Comparison of ENCODE assay signal across 7 mouse cellular contexts in the genomic region with DNA sequence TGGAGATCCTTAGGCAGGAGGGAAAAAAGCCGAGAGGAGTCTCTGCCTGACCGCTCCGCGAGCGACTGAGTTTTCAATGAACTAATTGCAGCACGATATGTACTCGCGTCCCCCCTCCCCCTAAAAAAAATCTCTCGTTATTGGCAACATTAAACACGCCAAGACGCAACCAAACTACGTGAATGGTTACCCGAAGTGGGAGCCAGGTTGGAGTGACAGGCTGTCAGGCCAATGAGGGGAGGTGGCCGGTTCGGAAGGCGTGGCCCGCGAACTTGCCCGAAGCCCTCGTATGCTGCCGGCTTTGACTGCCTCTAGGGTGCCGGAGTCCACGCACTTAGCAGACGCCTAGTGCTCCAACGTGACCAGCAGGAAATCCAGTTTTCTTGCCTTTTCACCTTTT. TPM values are rescaled to one million over a fixed set of nuclear protein-coding genes. Genes with fewer than 3 reads are reported as not detected.
DNase-seq lines count a peak whose midpoint lies in the region; ATAC-seq and TF ChIP-seq lines count a peak whose summit lies in the region.

Gene Hmgn5, minus strand, starts transcription at position 122 of the 400 bp plus-strand sequence.

- H3K4me1 ChIP-seq in intestine, postnatal 0 days (replicated peaks; ENCODE audit: control insufficient read depth, insufficient read depth, low read length) = no peaks in the 10 kb centered on the region
- no peaks in the 10 kb centered on the region for H3K4me1 ChIP-seq in midbrain, embryonic 12.5 days
- H3K4me1 ChIP-seq in small intestine, adult 2 months (ENCODE audit: control insufficient read depth, insufficient read depth, insufficient read length, low read length) = no peaks in the 10 kb centered on the region

- 16% methylated on average over 25 of the region's 25 CpGs for WGBS in intestine, postnatal 0 days
- 23% methylated on average over 25 of the region's 25 CpGs for WGBS in midbrain, embryonic 12.5 days
- 18% methylated on average over 25 of the region's 25 CpGs for WGBS in small intestine, adult 2 months

- H3K27me3 ChIP-seq in intestine, postnatal 0 days (replicated peaks; ENCODE audit: control insufficient read depth, insufficient read depth, low read length) = no peaks in the 10 kb centered on the region
- H3K27me3 ChIP-seq in midbrain, embryonic 12.5 days = no peaks in the 10 kb centered on the region
- no peaks in the 10 kb centered on the region for H3K27me3 ChIP-seq in small intestine, adult 2 months (ENCODE audit: control insufficient read depth, insufficient read depth, low read length)

- peak within 1 kb of the TSS; percentile 90 for H3K27ac ChIP-seq in intestine, postnatal 0 days (ENCODE audit: low read depth, low read length)
- H3K27ac ChIP-seq in midbrain, embryonic 12.5 days (replicated peaks) = peak within 1 kb of the TSS; percentile 60
- peak within 1 kb of the TSS; percentile 60 for H3K27ac ChIP-seq in small intestine, adult 2 months (ENCODE audit: insufficient read depth, low read depth, low read length)

- H3K36me3 ChIP-seq in intestine, postnatal 0 days (ENCODE audit: control insufficient read depth, insufficient read depth) = no peaks in the 10 kb centered on the region
- H3K36me3 ChIP-seq in midbrain, embryonic 12.5 days = no peaks in the 10 kb centered on the region
- no peaks in the 10 kb centered on the region for H3K36me3 ChIP-seq in small intestine, adult 2 months (ENCODE audit: control insufficient read depth, insufficient read depth, low read length)

- peak; percentile 99 for ATAC-seq in intestine, postnatal 0 days
- ATAC-seq in midbrain, embryonic 12.5 days (ENCODE audit: low FRiP score, low read depth) = peak; percentile 97

- H3K9me3 ChIP-seq in intestine, postnatal 0 days (ENCODE audit: control insufficient read depth) = no peaks in the 10 kb centered on the region
- no peaks in the 10 kb centered on the region for H3K9me3 ChIP-seq in midbrain, embryonic 12.5 days

- intact Hi-C loops in left cerebral cortex, postnatal 4 days (cut with DNase I) = no loop called here

- TF ChIP-seq POLR2A in small intestine, adult 2 months (IDR thresholded peaks at IDR 0.05; ENCODE audit: low read depth, low read length) = peak; percentile 45; the same call in 1 of the 2 replicates

- H3K9ac ChIP-seq in intestine, postnatal 0 days (ENCODE audit: low read depth, low read length) = peak within 1 kb of the TSS; percentile 48; the same call in 1 of the 2 replicates
- H3K9ac ChIP-seq in midbrain, embryonic 12.5 days (replicated peaks) = peak within 1 kb of the TSS; percentile 20; the same call in 1 of the 2 replicates

- DNase-seq in adrenal gland, adult 2 months = peak; percentile 95
- DNase-seq in embryo, embryonic 11.5 days (ENCODE audit: low read depth, low spot score) = peak; percentile 78
- peak; percentile 82 to 88 for DNase-seq in gastrocnemius, postnatal 4 days (ENCODE audit: low spot score in 2 of 2)
- DNase-seq in left cerebral cortex, postnatal 4 days = peak; percentile 92

- TF ChIP-seq CTCF in intestine, postnatal 0 days (IDR thresholded peaks at IDR 0.05; ENCODE audit: low read depth) = no peak
- TF ChIP-seq CTCF in small intestine, adult 2 months (IDR thresholded peaks at IDR 0.05; ENCODE audit: extremely low read depth, insufficient read length, insufficient replicate concordance, low read depth, low read length) = no peak

- H3K4me2 ChIP-seq in intestine, postnatal 0 days (replicated peaks; ENCODE audit: low read depth) = peak within 1 kb of the TSS; percentile 73
- H3K4me2 ChIP-seq in midbrain, embryonic 12.5 days (replicated peaks) = peak within 1 kb of the TSS; percentile 57

- H3K4me3 ChIP-seq in intestine, postnatal 0 days (ENCODE audit: low read depth, low read length) = peak within 1 kb of the TSS; percentile 52
- peak within 1 kb of the TSS; percentile 47 for H3K4me3 ChIP-seq in midbrain, embryonic 12.5 days
- H3K4me3 ChIP-seq in small intestine, adult 2 months (ENCODE audit: low read depth, low read length) = peak within 1 kb of the TSS; percentile 82

RNA-seq across cellular contexts. Expression of gene Hmgn5, which starts in this region (rescaled TPM):
- 10 to 100 TPM; 13.0 to 17.0 TPM for total RNA-seq in adrenal gland, adult 2 months (2021)
- polyA plus RNA-seq in adrenal gland, adult 2 months (2012; rRNA removed) = 0.04 TPM in 1 of 2 replicates, not detected in the other
- total RNA-seq in gastrocnemius, postnatal 4 days (2021) = 1 to 10 TPM; 5.5 TPM
- polyA plus RNA-seq in intestine, postnatal 0 days (2015; fragmentation: Nextera tagmentation; extraction: Ambion mirVana) = 24.1 and 25.8 TPM in 2 replicates
- total RNA-seq in left cerebral cortex, postnatal 4 days (2021) = 1 to 10 TPM; 5.0 to 5.8 TPM
- polyA plus RNA-seq in midbrain, embryonic 12.5 days (2016; fragmentation: Nextera tagmentation; extraction: Ambion mirVana) = 29.5 and 38.0 TPM in 2 replicates
- polyA plus RNA-seq in small intestine, adult 2 months (2012; rRNA removed) = 0.11 and 0.16 TPM in 2 replicates

Comparison
In these comparisons a context has a peak if more than half of its experiments do, and no peak if none do; other contexts are left out.
1. Peak in every context shown above with its lines: DNase-seq, ATAC-seq, H3K4me3 ChIP-seq and H3K27ac ChIP-seq.
2. RNA of gene Hmgn5 (polyA plus RNA-seq): 29.5 to 38.0 TPM in midbrain, embryonic 12.5 days and 24.1 to 25.8 TPM in intestine, postnatal 0 days; 0.11 to 0.16 TPM in small intestine, adult 2 months and 0.04 TPM in adrenal gland, adult 2 months; every median in the first group is over 10 times any median in the second.